Mouse (Mus musculus) intestine, postnatal 0 days (tissue): Measurements from ENCODE around the gene Brsk1. TPM values are rescaled to one million over a fixed set of nuclear protein-coding genes. Genes with fewer than 3 reads are reported as not detected.

Experiments used
- ATAC-seq: fragments of 200-750 bp; cut with Nextera tagmentation; 2 replicates; pipeline ENCODE4 v1.8.0; 2017; ENCODE audit warnings: mild to moderate bottlenecking, moderate TSS enrichment, moderate library complexity
- H3K27ac ChIP-seq: fragments of 300-500 bp; sonication (generic); 2 replicates; pipeline ENCODE4 v1.5.1; 2014; ENCODE audit warnings: mild to moderate bottlenecking, low read depth, low read length, moderate library complexity
- H3K27me3 ChIP-seq: fragments of 300-500 bp; sonication (generic); replicated peaks from 2 replicates; pipeline ENCODE4 v1.6.1; 2014; ENCODE audit warnings: low read length, mixed read lengths; ENCODE audit not compliant: control insufficient read depth, insufficient read depth
- H3K36me3 ChIP-seq: fragments of 300-500 bp; sonication (generic); 2 replicates; pipeline ENCODE4 v1.6.1; 2014; ENCODE audit warnings: mild to moderate bottlenecking, moderate library complexity; ENCODE audit not compliant: control insufficient read depth, insufficient read depth
- H3K4me1 ChIP-seq: fragments of 300-500 bp; sonication (generic); replicated peaks from 2 replicates; pipeline ENCODE4 v1.6.1; 2014; ENCODE audit warnings: antibody characterized with exemption, low read length, mixed read lengths; ENCODE audit not compliant: control insufficient read depth, insufficient read depth
- H3K4me2 ChIP-seq: fragments of 300-500 bp; sonication (generic); replicated peaks from 2 replicates; pipeline ENCODE4 v1.6.1; 2014; ENCODE audit warnings: low read depth, mild to moderate bottlenecking, moderate library complexity
- H3K4me3 ChIP-seq: fragments of 300-500 bp; sonication (generic); 2 replicates; pipeline ENCODE4 v1.5.1; 2014; ENCODE audit warnings: low read depth, low read length
- H3K9ac ChIP-seq: fragments of 300-500 bp; sonication (generic); 2 replicates; pipeline ENCODE4 v1.6.1; 2014; ENCODE audit warnings: mild to moderate bottlenecking, low read depth, low read length
- H3K9me3 ChIP-seq: fragments of 300-500 bp; sonication (generic); 2 replicates; pipeline ENCODE4 v1.6.1; 2016; ENCODE audit warnings: mixed run types; ENCODE audit not compliant: control insufficient read depth
- CTCF ChIP-seq: sonication (generic); IDR thresholded peaks from 2 replicates; pipeline ENCODE4 v1.5.1; 2016; ENCODE audit warnings: low read depth, mild to moderate bottlenecking, control low read depth, antibody characterized with exemption, moderate library complexity
- WGBS: fragments of 180-500 bp; shearing (Covaris S2); extraction: QIAGEN DNeasy Blood & Tissue Kit; methylation state at CpG from one replicate; pipeline ENCODE4 v1.1.7; 2014; 5-methylcytosine and 5-hydroxymethylcytosine counted together
- polyA plus RNA-seq: library from polyadenylated mRNA; unstranded; fragments of >200 nt; fragmentation: Nextera tagmentation; extraction: Ambion mirVana; gene quantifications from 2 replicates; pipeline ENCODE4 v1.2.1, GENCODE M21; 2015

Gene Brsk1
- polyA plus RNA-seq, 1 experiment from 2014 or later: 0.98 TPM

DNA sequence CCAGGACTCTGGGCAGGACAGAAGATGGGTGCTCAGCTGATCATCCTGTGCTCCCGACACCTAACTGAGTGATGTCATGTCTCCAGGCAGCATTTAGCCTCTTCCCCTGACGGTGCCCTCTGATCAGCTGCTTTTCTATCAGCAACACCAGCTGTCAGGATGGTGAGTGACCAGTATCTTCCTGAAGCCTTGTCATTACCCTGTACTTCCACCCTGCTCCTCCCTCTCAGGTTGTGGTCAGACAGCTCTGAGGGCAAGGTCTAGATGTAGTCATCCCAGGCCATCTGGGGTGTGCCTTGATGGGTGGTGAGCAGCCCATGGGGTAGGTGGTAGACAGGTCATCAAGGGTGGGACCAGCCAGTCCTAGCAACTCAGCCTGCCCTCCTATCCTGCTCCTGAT lies 58.8 kb downstream of the Brsk1 start:
- H3K9ac ChIP-seq: no peak overlapping the region
- WGBS: 71% methylated on average over 2 of the region's 2 CpGs
- no peaks in the 10 kb centered on the region for H3K4me1 ChIP-seq
- H3K4me3 ChIP-seq: no peak overlapping the region
- no peaks in the 10 kb centered on the region for H3K9me3 ChIP-seq
- peaks cover 18% of the 10 kb centered on the region for H3K36me3 ChIP-seq
- TF ChIP-seq CTCF: no peak
- peak overlapping the region; percentile 54; the same call in 1 of the 2 replicates for H3K27ac ChIP-seq
- H3K27me3 ChIP-seq: no peaks in the 10 kb centered on the region
- no peak overlapping the region for H3K4me2 ChIP-seq
- ATAC-seq: peak; percentile 89

DNA sequence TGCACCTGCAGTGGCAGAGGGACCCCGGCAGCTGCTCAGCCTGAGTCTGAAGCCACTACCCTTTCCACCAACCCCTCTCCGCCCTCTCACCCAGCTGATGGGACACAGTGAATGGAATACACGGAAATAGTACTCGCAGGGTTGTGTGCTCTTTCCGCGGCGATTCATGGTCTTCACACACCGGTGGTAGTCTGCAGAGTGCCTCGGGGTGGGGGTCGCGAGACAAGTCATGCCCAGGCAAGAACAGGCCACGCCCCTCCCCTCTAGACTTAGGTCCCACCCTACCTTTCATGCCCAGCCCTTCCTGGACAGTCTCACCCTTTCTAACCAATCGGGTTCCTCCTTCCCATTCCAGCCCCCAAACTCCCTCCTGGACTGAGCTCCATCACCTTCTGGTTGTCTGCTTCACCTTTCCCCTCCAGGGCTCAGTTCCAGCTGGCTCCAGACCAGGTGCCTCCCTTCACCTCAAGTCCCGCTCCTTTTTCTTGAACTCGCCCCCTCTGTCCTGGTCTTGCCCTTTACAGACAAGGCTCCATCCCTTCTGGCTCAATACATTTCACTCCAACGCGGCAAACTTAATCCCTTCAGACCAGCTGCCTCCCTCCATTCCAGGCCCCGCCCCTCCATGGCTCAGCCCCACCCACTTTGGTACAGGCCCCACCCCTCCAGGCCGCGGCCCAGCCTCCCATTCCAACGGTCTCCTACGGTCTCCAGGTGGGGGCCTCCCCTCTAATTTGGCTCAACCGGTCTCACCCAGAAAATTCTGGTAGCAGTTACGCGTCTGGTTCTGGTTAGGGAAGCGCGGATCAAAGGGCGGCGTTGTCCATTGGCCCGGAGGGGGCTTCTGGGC lies 61.8 kb downstream of the Brsk1 start:
- no peaks in the 10 kb centered on the region for H3K27me3 ChIP-seq
- peak overlapping the region; percentile 41 for H3K4me3 ChIP-seq
- 0 out of 2 replicates have a peak overlapping the region, but pooled peaks have one; percentile 1 for H3K9ac ChIP-seq
- no peak overlapping the region for H3K27ac ChIP-seq
- H3K9me3 ChIP-seq: no peaks in the 10 kb centered on the region
- ATAC-seq: peak; percentile 42
- WGBS: 2% methylated on average over 28 of the region's 30 CpGs
- no peak for TF ChIP-seq CTCF
- no peaks in the 10 kb centered on the region for H3K4me1 ChIP-seq
- peaks cover under 1% of the 10 kb centered on the region; the same call in 1 of the 2 replicates for H3K36me3 ChIP-seq
- H3K4me2 ChIP-seq: peak overlapping the region; percentile 59

DNA sequence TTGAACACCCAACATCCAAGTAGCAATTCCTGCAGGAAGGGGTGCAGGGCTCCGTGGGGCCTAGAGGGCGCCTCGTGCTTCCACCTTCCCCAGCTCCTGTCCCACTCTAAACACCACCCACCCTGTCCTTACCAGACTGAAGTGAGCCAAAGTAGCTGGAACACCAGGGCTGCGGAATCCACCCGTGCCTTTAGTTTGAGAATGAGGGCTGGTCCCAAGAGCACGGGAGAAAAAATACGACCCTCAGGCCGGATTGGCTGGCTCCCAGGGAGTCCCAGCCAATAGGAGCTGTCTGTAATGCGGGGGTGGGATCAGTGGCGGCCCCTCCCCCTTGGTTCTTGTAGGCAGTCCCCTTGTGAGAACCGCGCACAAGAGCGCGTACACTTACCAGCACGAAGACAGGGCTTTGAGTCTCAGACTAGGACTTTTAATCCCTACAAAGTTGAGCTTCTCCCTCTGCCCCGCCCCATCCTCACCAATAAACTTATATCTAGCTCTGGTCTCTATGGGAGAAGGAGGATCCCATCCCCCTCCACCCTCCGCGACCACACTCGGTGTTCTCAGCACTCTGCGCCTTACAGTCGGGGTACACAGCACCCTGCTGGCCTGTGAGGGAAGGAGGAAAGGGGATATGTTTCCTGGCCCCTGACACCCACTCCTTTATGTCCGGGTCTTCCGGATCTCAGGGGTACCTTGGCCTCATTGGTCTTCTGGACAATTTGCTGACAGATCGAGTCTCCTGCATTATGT lies 62.6 kb downstream of the Brsk1 start, which contains the start of gene Cox6b2:
TSS of gene Cox6b2 (minus strand) at position 274 of the 750 bp plus-strand sequence.
- H3K36me3 ChIP-seq: no peaks in the 10 kb centered on the region
- no peaks in the 10 kb centered on the region for H3K9me3 ChIP-seq
- peak within 1 kb of the TSS; percentile 59 for H3K4me2 ChIP-seq
- peak; percentile 57 for ATAC-seq
- no peaks in the 10 kb centered on the region for H3K27me3 ChIP-seq
- H3K4me1 ChIP-seq: no peaks in the 10 kb centered on the region
- no peak within 1 kb of the TSS; the same call in 1 of the 2 replicates for H3K27ac ChIP-seq
- H3K9ac ChIP-seq: no peak within 1 kb of the TSS
- WGBS: 6% methylated on average over 24 of the region's 24 CpGs
- 0 out of 2 replicates have a peak, but pooled peaks have one; percentile 18 for TF ChIP-seq CTCF
- peak within 1 kb of the TSS; percentile 41 for H3K4me3 ChIP-seq

DNA sequence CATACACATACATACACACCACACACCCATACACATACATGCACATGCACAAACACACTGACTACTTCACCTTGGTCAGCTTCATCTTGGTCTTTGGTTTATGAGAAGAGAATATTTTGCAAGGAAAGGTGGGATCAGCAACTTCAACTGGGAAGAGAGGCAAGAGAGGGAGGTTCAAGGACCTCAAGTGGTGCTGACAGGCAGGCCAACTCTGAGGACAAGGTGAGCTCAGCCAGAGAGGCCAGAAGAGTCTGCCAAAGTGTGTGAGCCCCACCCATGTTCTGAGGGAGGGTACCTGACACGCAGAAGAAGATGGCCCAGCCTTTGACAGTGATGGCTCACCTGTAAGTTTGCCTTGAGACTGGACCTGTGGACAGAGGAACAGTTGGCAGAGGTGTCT lies 69.3 kb downstream of the Brsk1 start:
- no peak for TF ChIP-seq CTCF
- Histone ChIP-seq H3K9ac (no peak overlapping the region), H3K27ac (no peak overlapping the region), H3K4me2 (no peak overlapping the region), H3K27me3 (no peaks in the 10 kb centered on the region), H3K4me3 (no peak overlapping the region), H3K9me3 (no peaks in the 10 kb centered on the region), H3K4me1 (no peaks in the 10 kb centered on the region), H3K36me3 (no peaks in the 10 kb centered on the region)
- WGBS: 36% methylated on average over 1 of the region's 1 CpGs
- ATAC-seq: no peak

DNA sequence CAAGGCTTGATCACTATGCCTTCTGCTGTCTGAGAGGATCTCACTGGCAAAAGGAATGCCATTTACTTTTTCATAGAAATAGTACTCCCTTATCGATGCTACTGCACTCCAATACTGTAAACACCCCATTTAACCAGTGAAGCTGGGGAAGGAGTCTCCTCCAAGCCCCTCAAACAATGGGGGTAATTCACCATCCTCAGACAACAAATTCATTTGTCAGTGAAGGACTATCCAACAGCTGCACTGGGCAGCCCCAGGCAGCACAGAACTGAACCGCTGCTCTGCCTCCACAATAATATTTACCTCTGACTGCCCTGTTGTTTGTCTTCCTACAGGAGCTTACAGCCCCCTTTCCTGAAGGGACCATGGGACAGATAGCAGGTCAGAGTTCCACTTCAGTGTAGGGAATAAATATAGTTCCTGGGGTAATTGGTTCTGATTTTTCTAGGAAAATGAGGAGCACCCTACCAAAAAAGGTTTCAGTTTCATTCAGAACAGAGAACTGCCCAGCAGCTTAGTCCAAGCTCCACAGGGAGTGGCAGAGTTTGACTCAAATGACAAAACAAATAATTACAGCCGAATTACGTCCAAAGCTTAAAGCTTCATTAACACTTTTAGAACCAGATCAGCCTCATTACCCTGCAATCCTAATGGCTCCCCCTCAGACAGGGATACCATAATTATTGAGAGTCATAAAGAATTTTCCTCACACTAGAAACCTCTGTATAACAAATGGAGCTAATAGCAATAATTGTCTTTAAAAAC lies 74.7 kb downstream of the Brsk1 start:
- no peak; the same call in 1 of the 2 replicates for ATAC-seq
- H3K36me3 ChIP-seq: no peaks in the 10 kb centered on the region
- H3K9ac ChIP-seq: no peak overlapping the region; the same call in 1 of the 2 replicates
- WGBS: 8% methylated on average over 4 of the region's 4 CpGs
- H3K4me3 ChIP-seq: no peak overlapping the region
- no peak overlapping the region for H3K27ac ChIP-seq
- peak overlapping the region; percentile 46 for H3K4me2 ChIP-seq
- H3K4me1 ChIP-seq: no peaks in the 10 kb centered on the region; the same call in 1 of the 2 replicates
- TF ChIP-seq CTCF: no peak
- no peaks in the 10 kb centered on the region for H3K9me3 ChIP-seq
- H3K27me3 ChIP-seq: no peaks in the 10 kb centered on the region

Other genes starting within 250 kb of the Brsk1 start
- 11.0 and 11.4 TPM in 2 replicates for gene Rdh13, start 245.0 kb upstream of the Brsk1 start, polyA plus RNA-seq
- gene Eps8l1, start 229.9 kb upstream of the Brsk1 start, polyA plus RNA-seq: 1.1 and 1.7 TPM in 2 replicates
- 33.6 and 33.9 TPM in 2 replicates for gene Ppp1r12c, start 188.9 kb upstream of the Brsk1 start, polyA plus RNA-seq
- 20.1 and 24.3 TPM in 2 replicates for gene Tnnt1, start 174.2 kb upstream of the Brsk1 start, polyA plus RNA-seq
- 1.1 TPM in 2 replicates for gene Tnni3, start 166.4 kb upstream of the Brsk1 start, polyA plus RNA-seq
- gene Dnaaf3, start 158.2 kb upstream of the Brsk1 start, polyA plus RNA-seq: 0.33 and 0.54 TPM in 2 replicates
- 5.3 and 5.7 TPM in 2 replicates for gene Syt5, start 143.1 kb upstream of the Brsk1 start, polyA plus RNA-seq
- 16.7 and 17.1 TPM in 2 replicates for gene Ptprh, start 86.6 kb upstream of the Brsk1 start, polyA plus RNA-seq
- gene Tmem86b, start 59.2 kb upstream of the Brsk1 start, polyA plus RNA-seq: 25.1 and 31.4 TPM in 2 replicates
- gene Ppp6r1, start 31.6 kb upstream of the Brsk1 start, polyA plus RNA-seq: 4.7 and 5.8 TPM in 2 replicates
- gene Hspbp1, start 5.5 kb upstream of the Brsk1 start, polyA plus RNA-seq: 43.3 and 45.6 TPM in 2 replicates
- gene Tmem150b, start 34.6 kb downstream of the Brsk1 start, polyA plus RNA-seq: 20.7 and 21.5 TPM in 2 replicates
- 35.8 and 40.2 TPM in 2 replicates for gene Kmt5c, start 49.5 kb downstream of the Brsk1 start, polyA plus RNA-seq
- gene Cox6b2, start 62.5 kb downstream of the Brsk1 start, polyA plus RNA-seq: 48.5 and 48.8 TPM in 2 replicates
- gene Fam71e2, start 80.7 kb downstream of the Brsk1 start, polyA plus RNA-seq: not detected in 2 replicates
- gene Il11, start 92.3 kb downstream of the Brsk1 start, polyA plus RNA-seq: 0.12 and 0.30 TPM in 2 replicates
- gene Tmem190, start 92.3 kb downstream of the Brsk1 start, polyA plus RNA-seq: 0.59 TPM in 1 of 2 replicates, not detected in the other
- gene Tmem238, start 99.1 kb downstream of the Brsk1 start, polyA plus RNA-seq: 74.3 and 75.5 TPM in 2 replicates
- gene Rpl28, start 102.3 kb downstream of the Brsk1 start, polyA plus RNA-seq: 419 and 467 TPM in 2 replicates
- gene Ube2s, start 122.0 kb downstream of the Brsk1 start, polyA plus RNA-seq: 116 and 126 TPM in 2 replicates
- 0.07 and 0.09 TPM in 2 replicates for gene Shisa7, start 154.1 kb downstream of the Brsk1 start, polyA plus RNA-seq
- gene Isoc2b, start 179.7 kb downstream of the Brsk1 start, polyA plus RNA-seq: 12.5 and 15.5 TPM in 2 replicates
- gene Isoc2a, start 186.5 kb downstream of the Brsk1 start, polyA plus RNA-seq: 1.3 and 1.6 TPM in 2 replicates
- gene Gm36210, start 215.9 kb downstream of the Brsk1 start, polyA plus RNA-seq: not detected in 2 replicates
- 2.9 TPM in 2 replicates for gene Zfp628, start 224.6 kb downstream of the Brsk1 start, polyA plus RNA-seq
- gene Nat14, start 231.4 kb downstream of the Brsk1 start, polyA plus RNA-seq: 1.5 and 1.9 TPM in 2 replicates
- gene Ssc5d, start 235.2 kb downstream of the Brsk1 start, polyA plus RNA-seq: 2.3 and 2.6 TPM in 2 replicates